Mouse (Mus musculus): ENCODE results near the gene Zbtb17. TPM values are rescaled to one million over a fixed set of nuclear protein-coding genes. Genes with fewer than 3 reads are reported as not detected.

The Zbtb17 gene
- total RNA-seq, 2 experiments from 2014 or later = 24.2 to 27.4 TPM

DNA sequence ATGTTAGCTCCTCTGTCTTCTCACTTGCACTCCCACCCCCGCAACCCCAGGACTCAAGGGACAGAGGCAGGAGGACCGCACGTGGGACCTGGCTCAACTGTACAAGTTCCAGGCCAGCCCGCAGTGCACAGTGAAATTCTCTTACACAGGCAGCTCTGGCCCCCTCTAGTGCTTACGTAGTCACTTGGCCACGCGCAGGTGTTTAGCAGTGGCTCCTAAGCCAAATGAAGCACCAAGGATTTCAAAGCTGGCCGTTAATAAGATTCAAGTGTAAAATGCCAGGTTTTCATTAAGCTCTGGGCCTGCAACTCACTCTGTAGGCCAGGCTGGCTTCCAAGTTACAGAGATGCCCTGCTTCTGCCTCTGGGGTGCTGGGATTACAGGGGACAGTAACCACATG lies 35.0 kb downstream of the Zbtb17 start:
- DNase-seq (ENCODE audit: low spot score in 2 of 2) = peak in 1 of 2 experiments; percentile 16

DNA sequence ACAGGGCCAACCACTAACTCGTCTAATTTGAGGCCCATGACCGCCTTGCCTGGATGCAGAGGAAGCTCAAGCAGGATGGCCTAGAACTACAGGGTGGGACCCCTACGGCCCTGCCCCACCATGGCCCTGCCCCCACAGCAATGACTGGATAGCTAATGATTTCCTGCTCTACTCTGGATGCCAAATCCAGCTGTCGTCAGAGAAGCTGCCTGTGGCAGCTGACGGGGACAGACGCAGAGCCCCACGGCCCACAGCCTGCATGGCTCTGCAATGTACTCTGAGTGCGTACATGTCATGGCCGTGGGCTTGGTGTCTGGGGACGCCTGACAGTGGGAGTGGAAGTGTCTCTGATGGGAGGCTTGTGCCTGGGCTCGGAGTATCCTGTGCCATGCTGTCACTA lies 39.6 kb downstream of the Zbtb17 start:
- no peak for DNase-seq (ENCODE audit: low spot score in 2 of 2)

DNA sequence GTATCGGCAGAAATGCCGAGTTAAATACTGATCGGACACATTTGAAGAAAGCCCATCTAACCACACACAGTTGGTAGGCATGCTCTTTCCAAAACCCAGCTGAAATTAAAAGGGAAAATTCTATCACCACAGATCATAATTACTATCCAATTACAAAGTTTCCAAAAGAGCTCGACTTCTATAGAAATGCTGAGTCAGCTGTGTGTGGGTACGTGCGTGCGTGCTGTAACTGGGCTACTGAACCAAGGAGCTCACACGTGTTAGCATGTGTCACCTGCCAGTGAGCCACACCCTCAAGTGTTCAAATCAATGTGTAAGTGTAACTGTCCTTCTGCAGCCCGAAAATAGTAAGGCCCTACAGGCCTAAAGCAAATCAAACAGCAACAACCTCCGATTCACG lies 43.1 kb downstream of the Zbtb17 start:
- DNase-seq (ENCODE audit: low spot score in 2 of 2) = no peak

DNA sequence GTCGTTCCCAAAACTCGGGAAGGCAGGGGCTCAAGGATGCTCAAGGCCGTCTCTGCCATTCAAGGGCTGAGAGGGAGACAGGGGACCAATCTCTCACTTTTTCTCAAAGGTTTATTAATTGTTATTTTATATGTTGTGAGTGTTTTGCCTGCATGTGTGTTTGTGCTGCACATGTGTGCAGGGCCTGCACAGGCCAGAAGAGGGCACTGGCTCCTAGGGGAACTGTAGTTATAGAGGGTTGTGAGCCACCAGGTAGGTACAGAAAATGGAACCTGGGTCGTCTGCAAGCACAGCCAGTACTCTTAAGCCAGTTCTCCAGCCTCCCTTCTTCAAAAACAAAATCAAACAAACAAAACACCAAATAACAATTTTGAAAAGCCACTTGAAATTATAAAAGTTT lies 44.2 kb downstream of the Zbtb17 start:
- peak in 1 of 2 experiments; percentile 43 for DNase-seq (ENCODE audit: low spot score in 2 of 2)

DNA sequence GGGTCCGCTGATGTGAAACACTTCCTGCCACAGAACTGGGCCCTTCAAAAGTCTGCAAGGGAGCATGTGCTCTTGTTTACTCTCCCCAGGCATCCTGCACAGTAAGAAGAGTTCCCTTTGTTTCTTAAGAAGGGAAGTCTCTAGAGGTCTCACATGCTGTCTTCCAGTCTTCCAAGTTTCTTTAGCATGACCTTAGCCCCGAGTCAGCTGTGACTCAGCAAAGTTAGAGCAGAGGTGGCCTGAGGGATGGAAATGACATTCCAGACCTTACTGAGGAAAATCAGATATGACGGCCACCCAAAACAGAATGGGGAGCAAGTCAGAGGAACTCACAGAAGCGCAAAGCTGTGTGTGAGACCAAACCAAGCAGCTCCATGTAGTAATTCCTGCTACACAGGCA lies 56.2 kb downstream of the Zbtb17 start:
- DNase-seq (ENCODE audit: low spot score in 2 of 2) = no peak

DNA sequence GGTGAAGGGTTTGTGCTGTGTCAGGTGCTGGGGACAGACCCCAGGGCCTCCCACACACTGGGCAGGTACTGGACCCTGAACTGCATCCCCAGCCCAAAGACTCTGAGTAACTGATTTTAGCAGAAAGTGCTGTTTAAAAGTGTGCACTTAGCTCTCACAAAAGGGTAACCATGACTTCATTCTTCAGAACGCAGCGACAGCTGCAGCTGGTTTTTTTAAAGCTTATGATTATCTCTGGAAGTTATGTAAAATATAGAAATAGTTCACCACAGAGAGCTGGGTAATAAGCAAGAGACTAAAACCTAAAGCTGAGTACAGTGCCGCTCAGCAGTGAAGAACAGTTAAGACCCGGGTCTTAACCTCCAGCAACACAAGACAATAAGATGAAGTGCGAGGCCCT lies 56.6 kb downstream of the Zbtb17 start:
- no peak for DNase-seq (ENCODE audit: low spot score in 2 of 2)

DNA sequence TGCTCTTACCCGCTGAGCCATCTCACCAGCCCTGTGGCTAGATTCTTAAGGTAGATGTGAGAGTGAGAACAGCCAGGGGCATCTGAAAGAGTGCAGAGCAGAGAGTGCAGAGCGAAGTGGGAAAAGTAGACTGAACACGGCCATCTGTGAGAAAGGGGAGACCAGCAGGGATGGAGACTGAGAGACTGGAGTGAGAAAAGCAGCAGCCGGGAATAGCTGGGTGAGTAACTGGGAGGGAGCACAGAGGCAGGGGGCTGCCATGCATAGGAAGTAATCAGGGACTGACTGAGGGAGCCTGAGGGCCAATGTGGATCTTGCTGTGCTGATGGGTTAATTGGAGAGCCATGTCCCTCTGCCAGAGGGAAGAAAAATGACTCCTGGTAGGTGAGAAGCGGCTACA lies 58.3 kb downstream of the Zbtb17 start:
- DNase-seq (ENCODE audit: low spot score in 2 of 2) = peak; percentile 28 to 31

DNA sequence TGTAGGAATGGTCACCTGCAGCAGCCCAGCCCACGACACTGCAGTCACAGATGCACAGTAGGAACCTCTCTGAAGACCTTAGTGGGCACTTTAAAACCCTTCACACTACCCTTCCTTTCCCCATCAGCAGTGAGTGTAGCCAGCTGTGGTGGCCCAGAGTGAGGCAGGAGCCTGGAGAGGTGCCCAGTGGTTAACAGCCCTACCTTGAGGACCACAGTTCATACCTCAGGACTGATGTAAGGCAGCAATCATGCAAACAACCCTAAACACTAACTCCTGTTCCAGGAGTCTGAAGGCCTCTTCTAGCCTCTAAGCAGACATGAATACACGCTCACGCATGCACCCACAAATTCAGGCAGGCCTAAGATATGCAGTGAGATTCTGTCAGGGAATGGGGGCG lies 60.0 kb downstream of the Zbtb17 start:
- DNase-seq (ENCODE audit: low spot score in 2 of 2) = no peak

DNA sequence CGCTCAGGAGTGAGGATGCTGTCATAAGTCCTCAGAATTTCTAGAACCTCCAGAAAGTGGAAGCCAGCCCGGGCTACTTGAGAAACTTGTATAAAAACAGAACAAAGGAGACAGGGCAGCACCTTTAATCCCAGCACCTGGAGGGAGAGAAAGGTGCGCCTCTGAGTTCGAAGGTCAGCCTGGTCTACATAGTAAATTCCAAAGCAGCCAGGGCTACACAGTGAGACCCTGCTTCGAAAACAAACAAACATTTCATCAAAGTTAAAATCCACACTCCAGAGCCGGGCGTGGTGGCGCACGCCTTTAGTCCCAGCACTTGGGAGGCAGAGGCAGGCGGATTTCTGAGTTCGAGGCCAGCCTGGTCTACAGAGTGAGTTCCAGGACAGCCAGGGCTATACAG lies 61.4 kb downstream of the Zbtb17 start:
- no peak for DNase-seq (ENCODE audit: low spot score in 2 of 2)

DNA sequence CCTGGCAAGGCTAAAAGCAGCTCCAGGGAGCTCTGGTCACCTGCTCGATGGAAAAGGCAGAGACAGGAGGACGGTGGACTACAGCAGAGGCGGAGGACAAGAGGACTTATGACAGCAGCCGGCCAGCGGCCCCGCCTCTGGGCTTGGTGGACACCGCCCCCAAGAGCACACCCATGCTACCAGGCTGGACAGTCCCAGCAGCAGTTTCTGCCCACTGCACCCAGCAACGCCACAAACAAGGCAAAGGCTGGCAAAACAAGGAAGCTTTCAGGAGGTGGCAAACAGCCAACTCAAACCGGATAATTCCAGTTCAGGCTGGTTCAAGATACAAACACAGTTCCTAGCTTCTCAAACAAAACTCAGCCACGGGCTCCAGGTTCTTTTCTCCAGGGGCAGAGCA lies 61.9 kb downstream of the Zbtb17 start:
- DNase-seq (ENCODE audit: low spot score in 2 of 2) = peak; percentile 78 to 80

DNA sequence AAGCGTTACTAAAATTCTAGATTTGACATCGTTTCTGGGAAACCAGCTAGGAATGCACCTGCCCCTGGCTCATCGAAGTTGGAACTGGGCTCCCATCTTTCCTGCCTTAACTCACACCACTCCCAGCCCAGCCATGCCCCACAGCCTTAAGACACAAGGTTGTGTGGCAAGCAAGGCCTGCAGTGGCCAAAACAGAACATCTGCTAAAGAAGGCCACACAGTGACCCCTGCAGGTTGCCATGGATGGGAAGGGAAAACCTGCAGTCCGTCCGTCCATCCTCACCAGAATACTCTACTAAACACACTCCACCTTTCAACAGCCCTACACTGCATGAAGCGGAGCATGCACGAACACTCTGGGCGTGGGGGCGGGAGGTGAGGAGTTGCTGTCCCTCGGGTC lies 62.4 kb downstream of the Zbtb17 start:
- DNase-seq (ENCODE audit: low spot score in 2 of 2) = peak in 1 of 2 experiments; percentile 37

DNA sequence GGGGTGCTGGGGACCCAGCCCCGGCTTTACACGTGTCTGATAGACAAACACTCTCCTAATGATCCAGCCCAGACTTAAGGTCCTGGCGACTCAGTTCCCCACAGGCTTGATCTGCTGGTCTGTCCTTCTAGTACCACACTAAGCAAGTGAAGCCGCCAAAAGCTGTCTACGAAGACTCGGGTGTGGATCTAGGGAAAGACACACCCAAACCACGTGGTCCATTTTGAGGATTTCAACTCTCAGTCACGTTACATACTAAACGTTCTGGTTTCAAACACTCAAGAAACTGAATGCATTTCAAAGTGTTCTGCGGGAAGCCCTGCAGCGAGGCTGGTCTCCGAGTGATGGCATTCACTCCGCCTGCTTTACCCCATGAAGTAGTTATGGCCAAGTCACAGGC lies 66.0 kb downstream of the Zbtb17 start:
- no peak for DNase-seq (ENCODE audit: low spot score in 2 of 2)

DNA sequence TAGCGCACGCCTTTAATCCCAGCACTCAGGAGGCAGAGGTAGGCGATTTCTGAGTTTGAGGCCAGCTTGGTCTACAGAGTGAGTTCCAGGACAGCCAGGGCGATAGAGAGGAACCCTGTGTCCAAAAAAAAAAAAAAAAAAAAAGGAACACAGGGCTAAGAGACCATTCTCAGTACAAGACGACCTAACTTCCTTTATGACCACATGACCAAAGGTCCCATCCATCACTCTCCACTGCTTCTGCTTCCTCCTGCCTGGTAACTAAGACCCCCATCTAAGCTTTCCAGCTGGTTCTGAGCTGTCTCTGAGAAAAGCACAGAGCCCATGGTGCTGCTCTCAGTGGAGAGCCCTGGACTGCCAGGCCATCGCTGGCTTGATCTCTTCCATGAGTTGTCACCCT lies 67.7 kb downstream of the Zbtb17 start:
- DNase-seq (ENCODE audit: low spot score in 2 of 2) = no peak

DNA sequence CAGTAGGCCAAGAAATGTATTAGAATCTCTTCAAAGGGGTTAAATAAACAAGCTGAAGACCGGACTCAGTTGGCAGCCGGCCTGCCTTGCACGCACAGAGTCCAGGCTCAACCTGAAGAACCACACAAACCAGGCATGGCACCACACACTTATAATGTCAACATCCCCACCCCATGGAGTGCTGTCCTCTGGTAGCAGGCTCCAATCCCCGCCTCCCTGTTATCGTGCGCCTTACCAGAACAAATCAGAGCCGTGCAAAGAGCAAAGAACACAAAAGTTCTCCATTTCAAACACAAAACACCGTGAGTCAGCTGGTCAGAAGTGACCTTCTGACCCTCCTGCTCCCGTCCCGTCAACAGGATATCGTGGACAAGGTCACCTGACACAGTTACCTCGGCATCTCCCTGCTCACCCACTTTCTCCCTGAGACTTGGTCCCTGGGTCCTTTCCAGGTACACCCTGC lies 69.8 kb downstream of the Zbtb17 start:
- DNase-seq (ENCODE audit: low spot score in 2 of 2) = no peak

Other genes starting within 250 kb of the Zbtb17 start
- 1 to 10 TPM; 2.0 to 3.9 TPM for gene Rsg1, start 230.7 kb upstream of the Zbtb17 start, total RNA-seq (2021)
- 1 to 10 TPM; 5.8 to 6.7 TPM for gene Arhgef19, start 205.2 kb upstream of the Zbtb17 start, total RNA-seq (2021)
- 1 to 10 TPM; 2.5 to 2.7 TPM for gene Epha2, start 143.4 kb upstream of the Zbtb17 start, total RNA-seq (2021)
- gene Fam131c, start 76.4 kb upstream of the Zbtb17 start, total RNA-seq (2021) = 10 to 100 TPM; 10.2 to 10.3 TPM
- not detected for gene Clcnka, start 45.9 kb upstream of the Zbtb17 start, total RNA-seq (2021)
- not detected for gene Clcnkb, start 28.6 kb upstream of the Zbtb17 start, total RNA-seq (2021)
- under 1 TPM; 0.11 to 0.16 TPM for gene Hspb7, start 23.9 kb upstream of the Zbtb17 start, total RNA-seq (2021)
- 1 to 10 TPM; 2.9 to 3.4 TPM for gene Srarp, start 8.5 kb upstream of the Zbtb17 start, total RNA-seq (2021)
- 10 to 100 TPM; 62.9 to 64.5 TPM for gene Spen, start 93.9 kb downstream of the Zbtb17 start, total RNA-seq (2021)
- 1 to 10 TPM; 4.6 to 5.0 TPM for gene Fblim1, start 161.4 kb downstream of the Zbtb17 start, total RNA-seq (2021)
- under 1 TPM; 0.69 to 0.98 TPM for gene Tmem82, start 174.0 kb downstream of the Zbtb17 start, total RNA-seq (2021)
- gene Slc25a34, start 179.2 kb downstream of the Zbtb17 start, total RNA-seq (2021) = 1 to 10 TPM; 2.4 TPM
- gene Plekhm2, start 220.2 kb downstream of the Zbtb17 start, total RNA-seq (2021) = 10 to 100 TPM; 55.8 to 57.4 TPM
- 1 to 10 TPM in 1 of 2 experiments, under 1 TPM in 1; 0.87 to 1.6 TPM for gene Rsc1a1, start 240.9 kb downstream of the Zbtb17 start, total RNA-seq (2021)

All from layer of hippocampus, postnatal 10 days (tissue).